Mouse (Mus musculus) gastrocnemius, adult 2 months (tissue): ENCODE data around the gene Fam171a2. TPM values are rescaled to one million over a fixed set of nuclear protein-coding genes. Genes with fewer than 3 reads are reported as not detected.

ENCODE experiments used
- DNase-seq: peaks from one replicate; pipeline ENCODE4 v3.0.0; 2022
- H3K27ac ChIP-seq: fragments of 200-600 bp; 2 replicates; pipeline ENCODE4 v1.8.1; 2022; ENCODE audit warnings: mild to moderate bottlenecking
- H3K4me3 ChIP-seq: fragments of 200-600 bp; 2 replicates; pipeline ENCODE4 v1.8.1; 2022; ENCODE audit warnings: mild to moderate bottlenecking, moderate library complexity
- CTCF ChIP-seq: fragments of 200-600 bp; IDR thresholded peaks from 2 replicates; pipeline ENCODE4 v1.8.1; 2022; ENCODE audit warnings: antibody characterized with exemption, mild to moderate bottlenecking, moderate library complexity
- intact Hi-C: fragments of 180-260 bp; cut with DNase I; formaldehyde crosslinking; loops from one replicate; pipeline ENCODE4 v1.15.1; 2025
- total RNA-seq, 2 experiments: library from RNA; stranded (reverse); gene quantifications; 2 replicates each; pipeline ENCODE4 v1.2.3; 2021

Fam171a2 gene
- total RNA-seq, 2 experiments from 2014 or later: 0.66 to 1.1 TPM

- intact Hi-C loops: no loop called here
- peak overlapping the region; percentile 64 for H3K27ac ChIP-seq
Observed at GRCm38 (mm10) chr11:102437120-102438061, 10.1 kb downstream of the Fam171a2 start.

GRCm38 (mm10) chr11:102436471-102436790 is 11.1 kb downstream of the Fam171a2 start:
- no peak for TF ChIP-seq CTCF
- intact Hi-C loops: no loop called here
- Histone ChIP-seq H3K4me3 (no peak overlapping the region), H3K27ac (no peak overlapping the region)
- no peak for DNase-seq

More at GRCm38 (mm10) chr11:102437120-102438061, 10.1 kb downstream of the Fam171a2 start:
- TF ChIP-seq CTCF: peak; percentile 59
- peak overlapping the region; percentile 74 for H3K4me3 ChIP-seq
- peak; percentile 84 for DNase-seq

GRCm38 (mm10) chr11:102435754-102436470 is 11.6 kb downstream of the Fam171a2 start:
- DNase-seq: no peak
- no peak for TF ChIP-seq CTCF
- Histone ChIP-seq H3K27ac (no peak overlapping the region), H3K4me3 (no peak overlapping the region)
- intact Hi-C loops: loop anchor here (2.0 kb wide), 1 partner anchor 127 kb away; no protein-coding TSS in a partner anchor

- Histone ChIP-seq H3K27ac (no peak overlapping the region), H3K4me3 (no peak overlapping the region)
- no peak for TF ChIP-seq CTCF
- DNase-seq: no peak
- intact Hi-C loops: loop anchor here (2.0 kb wide), 1 partner anchor 126 kb away; no protein-coding TSS in a partner anchor
Observed at GRCm38 (mm10) chr11:102434816-102435705, 12.4 kb downstream of the Fam171a2 start.

GRCm38 (mm10) chr11:102434406-102434805 is 13.1 kb downstream of the Fam171a2 start:
- Histone ChIP-seq H3K4me3 (no peak overlapping the region), H3K27ac (peak overlapping the region; percentile 91)
- TF ChIP-seq CTCF: peak; percentile 88
- peak; percentile 87 for DNase-seq
- intact Hi-C loops: loop anchor here (2.0 kb wide), 1 partner anchor 126 kb away; no protein-coding TSS in a partner anchor

- intact Hi-C loops: loop anchor here (2.0 kb wide), 1 partner anchor 125 kb away; no protein-coding TSS in a partner anchor
- peak overlapping the region; percentile 91 for H3K27ac ChIP-seq
- H3K4me3 ChIP-seq: peak overlapping the region; percentile 58; the same call in 1 of the 2 replicates
- TF ChIP-seq CTCF: no peak
- no peak for DNase-seq
Observed at GRCm38 (mm10) chr11:102433866-102434265, 13.6 kb downstream of the Fam171a2 start.

- TF ChIP-seq CTCF: no peak
Observed at GRCm38 (mm10) chr11:102432896-102433295, 14.6 kb downstream of the Fam171a2 start.

GRCm38 (mm10) chr11:102432115-102432843 is 15.2 kb downstream of the Fam171a2 start:
- intact Hi-C loops: no loop called here

More at GRCm38 (mm10) chr11:102432896-102433295, 14.6 kb downstream of the Fam171a2 start:
- peak overlapping the region; percentile 91 for H3K27ac ChIP-seq
- DNase-seq: peak; percentile 93
- peak overlapping the region; percentile 58 for H3K4me3 ChIP-seq
- intact Hi-C loops: no loop called here

GRCm38 (mm10) chr11:102431728-102432114 is 15.8 kb downstream of the Fam171a2 start:
- intact Hi-C loops: loop anchor here (1.0 kb wide), 1 partner anchor 20 kb away; no protein-coding TSS in a partner anchor
- peak overlapping the region; percentile 91 for H3K27ac ChIP-seq

More at GRCm38 (mm10) chr11:102432115-102432843, 15.2 kb downstream of the Fam171a2 start:
- peak overlapping the region; percentile 58 for H3K4me3 ChIP-seq
- DNase-seq: peak; percentile 38
- peak overlapping the region; percentile 91 for H3K27ac ChIP-seq
- no peak for TF ChIP-seq CTCF

GRCm38 (mm10) chr11:102431018-102431645 is 16.4 kb downstream of the Fam171a2 start:
- TF ChIP-seq CTCF: peak; percentile 88
- intact Hi-C loops: loop anchor here (1.0 kb wide), 1 partner anchor 20 kb away; no protein-coding TSS in a partner anchor
- peak; percentile 82 for DNase-seq
- peak overlapping the region; percentile 91 for H3K27ac ChIP-seq
- peak overlapping the region; percentile 84 for H3K4me3 ChIP-seq

More at GRCm38 (mm10) chr11:102431728-102432114, 15.8 kb downstream of the Fam171a2 start:
- TF ChIP-seq CTCF: no peak
- DNase-seq: no peak
- peak overlapping the region; percentile 58 for H3K4me3 ChIP-seq
